Mouse (Mus musculus) macrophage (primary cell): ENCODE data around the gene Leap2. TPM values are rescaled to one million over a fixed set of nuclear protein-coding genes. Genes with fewer than 3 reads are reported as not detected.
"Not testable (repeated sequence)": the region's sequence is repeated elsewhere in the genome, so short reads cannot be mapped to it uniquely, and the experiment has no call there.

Source experiments
- H3K27ac ChIP-seq: fragments of 350-480 bp; formaldehyde crosslinking; 2 replicates; pipeline ENCODE4 v1.9.0; 2021
- H3K36me3 ChIP-seq: fragments of 350-480 bp; formaldehyde crosslinking; 2 replicates; pipeline ENCODE4 v1.9.0; 2021; ENCODE audit errors: inconsistent target
- H3K4me3 ChIP-seq: fragments of 350-480 bp; formaldehyde crosslinking; 2 replicates; pipeline ENCODE4 v1.9.0; 2021; ENCODE audit errors: inconsistent target
- H3K79me2 ChIP-seq: fragments of 350-480 bp; formaldehyde crosslinking; 2 replicates; pipeline ENCODE4 v1.9.0; 2021; ENCODE audit errors: inconsistent target
- WGBS: methylation state at CpG from one replicate; pipeline ENCODE4 v1.1.7; 2026; ENCODE audit warnings: inconsistent platforms; ENCODE audit not compliant: missing documents; 5-methylcytosine and 5-hydroxymethylcytosine counted together
- polyA plus RNA-seq: library from polyadenylated mRNA; stranded (reverse); fragments of 250-400 nt; gene quantifications from 3 replicates; pipeline ENCODE4 v1.2.4, GENCODE M21; 2018; ENCODE audit warnings: inconsistent platforms

Gene Leap2
- polyA plus RNA-seq, 1 experiment from 2014 or later, result not detected

GRCm38 (mm10) chr11:53428716-53429057 lies 5.7 kb upstream of the Leap2 start:
- Histone ChIP-seq H3K79me2 (peaks cover 13% of the 10 kb centered on the region), H3K36me3 (peaks cover 13% of the 10 kb centered on the region), H3K27ac (no peak overlapping the region), H3K4me3 (no peak overlapping the region)
- 97% methylated on average over 5 of the region's 5 CpGs for WGBS

- Histone ChIP-seq H3K27ac (no peak overlapping the region), H3K4me3 (no peak overlapping the region), H3K36me3 (peaks cover 13% of the 10 kb centered on the region), H3K79me2 (peaks cover 13% of the 10 kb centered on the region)
- WGBS, result 100% methylated on average over 3 of the region's 3 CpGs
Observed at GRCm38 (mm10) chr11:53427993-53428715, 5.2 kb upstream of the Leap2 start.

- WGBS, result 94% methylated on average over 3 of the region's 3 CpGs
- not testable (repeated sequence) for H3K4me3 ChIP-seq, H3K27ac ChIP-seq
- peaks cover 13% of the 10 kb centered on the region for H3K36me3 ChIP-seq
- H3K79me2 ChIP-seq, result peaks cover 13% of the 10 kb centered on the region
Observed at GRCm38 (mm10) chr11:53426914-53427313, 3.9 kb upstream of the Leap2 start.

- H3K36me3 ChIP-seq, result peaks cover 13% of the 10 kb centered on the region
- peaks cover 13% of the 10 kb centered on the region for H3K79me2 ChIP-seq
- no peak overlapping the region for H3K27ac ChIP-seq
- H3K4me3 ChIP-seq, result no peak overlapping the region
- WGBS, result 87% methylated on average over 6 of the region's 6 CpGs
Observed at GRCm38 (mm10) chr11:53425711-53426255, 2.8 kb upstream of the Leap2 start.

DNA sequence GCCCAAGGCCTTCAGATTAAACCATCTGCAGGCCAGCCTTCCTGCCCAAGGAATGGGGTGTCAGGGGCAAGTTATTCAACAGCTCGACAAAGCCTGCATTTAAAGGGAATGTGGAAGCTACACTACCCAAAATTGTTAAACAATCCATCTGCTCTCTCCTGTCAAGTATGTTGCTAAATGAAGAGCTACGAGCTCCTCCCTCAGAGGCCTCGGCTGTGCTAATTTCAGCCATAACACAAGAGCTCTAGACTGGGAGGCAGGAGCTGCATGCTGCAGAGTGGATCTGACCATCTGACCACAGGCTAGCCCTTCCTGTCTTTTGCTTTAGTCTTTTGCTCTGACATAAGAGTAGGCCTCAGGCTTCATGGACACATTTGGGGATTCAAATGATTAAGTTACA lies 2.3 kb upstream of the Leap2 start:
- WGBS, result 76% methylated on average over 3 of the region's 3 CpGs
- H3K79me2 ChIP-seq, result peaks cover 13% of the 10 kb centered on the region
- no peak overlapping the region for H3K27ac ChIP-seq
- no peak overlapping the region for H3K4me3 ChIP-seq
- peaks cover 14% of the 10 kb centered on the region for H3K36me3 ChIP-seq

DNA sequence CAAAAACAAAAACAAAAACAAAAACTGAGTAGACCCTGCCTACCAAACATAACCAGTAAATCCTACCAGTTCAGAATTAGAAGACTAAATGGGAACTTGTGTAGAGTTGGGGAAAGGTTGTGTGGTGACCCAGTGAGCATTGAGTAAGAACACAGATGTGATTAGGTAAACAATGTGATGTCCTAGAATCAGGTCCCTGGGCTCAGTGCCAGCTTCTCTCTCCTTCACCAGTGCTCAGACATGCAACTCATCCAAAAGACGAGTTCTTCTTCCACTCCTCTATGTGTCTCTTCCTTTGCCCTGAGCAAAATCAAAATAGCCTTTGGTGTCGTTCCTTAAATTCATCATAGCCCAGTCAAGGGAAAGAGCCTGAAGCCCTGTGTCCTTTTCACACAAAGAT lies 1.9 kb upstream of the Leap2 start:
- Histone ChIP-seq H3K36me3 (peaks cover 17% of the 10 kb centered on the region), H3K79me2 (peaks cover 9% of the 10 kb centered on the region), H3K4me3 (no peak overlapping the region), H3K27ac (no peak overlapping the region)
- WGBS, result 68% methylated on average over 2 of the region's 2 CpGs

- Histone ChIP-seq H3K27ac (no peak overlapping the region), H3K4me3 (no peak overlapping the region), H3K36me3 (peaks cover 68% of the 10 kb centered on the region), H3K79me2 (no peaks in the 10 kb centered on the region)
Observed at GRCm38 (mm10) chr11:53418048-53418447, 4.9 kb downstream of the Leap2 start.

GRCm38 (mm10) chr11:53413871-53414270 lies 9.1 kb downstream of the Leap2 start:
- H3K36me3 ChIP-seq, result peaks cover 83% of the 10 kb centered on the region
- no peak overlapping the region for H3K4me3 ChIP-seq
- no peak overlapping the region for H3K27ac ChIP-seq
- WGBS, result 96% methylated on average over 4 of the region's 4 CpGs
- no peaks in the 10 kb centered on the region for H3K79me2 ChIP-seq

DNA sequence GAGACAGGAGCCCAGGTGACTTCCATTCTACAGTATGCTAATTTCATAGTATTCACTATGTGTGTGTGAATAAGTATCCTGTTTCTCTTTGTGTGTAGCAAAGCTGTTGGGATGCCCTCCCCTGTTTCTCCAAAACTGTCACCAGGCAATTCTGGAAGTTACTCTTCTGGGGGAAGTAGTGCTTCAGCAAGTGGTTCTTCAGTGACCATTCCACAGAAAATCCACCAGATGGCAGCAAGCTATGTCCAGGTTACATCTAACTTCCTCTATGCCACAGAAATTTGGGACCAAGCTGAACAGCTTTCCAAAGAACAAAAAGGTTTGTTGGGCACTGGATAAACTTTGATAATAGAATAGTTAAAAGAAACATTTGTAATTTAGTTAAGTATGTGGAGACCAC lies 11.2 kb downstream of the Leap2 start:
- Histone ChIP-seq H3K36me3 (peaks cover 81% of the 10 kb centered on the region), H3K79me2 (no peaks in the 10 kb centered on the region), H3K27ac (no peak overlapping the region), H3K4me3 (no peak overlapping the region)

DNA sequence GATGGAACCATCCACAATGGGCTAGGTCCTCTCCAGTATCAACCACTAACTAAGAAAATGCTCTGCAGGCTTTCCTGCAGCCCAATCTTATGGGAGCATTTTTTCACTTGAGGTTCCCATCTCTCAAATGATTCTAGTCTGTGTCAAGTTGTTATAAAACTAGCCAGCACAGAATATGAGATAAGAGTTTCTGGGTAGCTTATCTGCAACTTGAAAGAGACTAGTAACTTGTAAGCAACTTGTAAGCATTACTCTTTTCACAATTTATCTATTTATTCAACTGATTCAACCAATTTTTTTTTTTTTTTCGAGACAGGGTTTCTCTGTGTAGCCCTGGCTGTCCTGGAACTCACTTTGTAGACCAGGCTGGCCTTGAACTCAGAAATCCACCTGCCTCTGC lies 19.3 kb downstream of the Leap2 start:
- Histone ChIP-seq H3K36me3 (peaks cover 88% of the 10 kb centered on the region), H3K4me3 (no peak overlapping the region), H3K27ac (no peak overlapping the region), H3K79me2 (peaks cover 5% of the 10 kb centered on the region; the same call in 1 of the 2 replicates)
- WGBS, result no CpG with 5 or more reads among the region's 1 CpGs

DNA sequence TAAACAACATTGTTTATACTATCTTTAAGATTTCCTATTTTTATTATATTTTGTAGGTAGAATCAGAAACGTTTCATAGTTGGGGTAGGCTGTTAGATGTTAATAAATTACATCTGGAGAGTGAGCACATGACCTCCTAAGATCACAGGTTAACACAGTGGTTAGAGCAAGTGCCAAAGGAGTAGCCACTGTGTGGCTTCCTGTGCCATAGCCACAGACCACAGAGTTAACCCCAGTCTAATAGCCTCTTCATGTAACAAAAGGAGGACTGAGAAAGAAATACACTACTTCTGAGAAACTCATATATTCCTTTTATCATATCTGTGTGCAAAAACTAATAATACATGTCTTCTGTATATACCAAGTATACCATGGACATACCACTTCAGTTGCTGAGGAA lies 29.1 kb downstream of the Leap2 start:
- Histone ChIP-seq H3K79me2 (no peaks in the 10 kb centered on the region; the same call in 1 of the 2 replicates), H3K36me3 (peaks cover 51% of the 10 kb centered on the region), H3K27ac (no peak overlapping the region), H3K4me3 (no peak overlapping the region)
- WGBS, result 20% methylated on average over 1 of the region's 1 CpGs

- 100% methylated on average over 1 of the region's 2 CpGs for WGBS
- no peak overlapping the region for H3K4me3 ChIP-seq
- H3K27ac ChIP-seq, result no peak overlapping the region
- H3K36me3 ChIP-seq, result peaks cover 50% of the 10 kb centered on the region
- H3K79me2 ChIP-seq, result peaks cover 82% of the 10 kb centered on the region
Observed at GRCm38 (mm10) chr11:53383758-53384428, 39.1 kb downstream of the Leap2 start.

GRCm38 (mm10) chr11:53378918-53379317 lies 44.1 kb downstream of the Leap2 start:
- H3K27ac ChIP-seq, result no peak overlapping the region
- WGBS, result 93% methylated on average over 1 of the region's 1 CpGs
- peaks cover 100% of the 10 kb centered on the region for H3K79me2 ChIP-seq
- H3K36me3 ChIP-seq, result peaks cover 26% of the 10 kb centered on the region
- H3K4me3 ChIP-seq, result no peak overlapping the region
